Comparison of ENCODE assay signal across 14 mouse cellular contexts in genomic region chr6:126806783-126807182, GRCm38 (mm10). TPM values are rescaled to one million over a fixed set of nuclear protein-coding genes. Genes with fewer than 3 reads are reported as not detected.
DNase-seq lines count a peak whose midpoint lies in the region; ATAC-seq and TF ChIP-seq lines count a peak whose summit lies in the region.
"Had no signal": no experiment of that assay in that cellular context is flagged by ENCODE, and none has a peak within 500 bp of the region (broad histone marks: within the 10 kb centered on the region; RNA-seq: fewer than 3 reads in every experiment).

No protein-coding gene starts in this region.

- WGBS in hindbrain, embryonic 11.5 days: 86% methylated on average over 3 of the region's 3 CpGs
- 84% methylated on average over 3 of the region's 3 CpGs for WGBS in hindbrain, embryonic 13.5 days
- WGBS in midbrain, postnatal 0 days: 85% methylated on average over 3 of the region's 3 CpGs
- 87% methylated on average over 3 of the region's 3 CpGs for WGBS in midbrain, embryonic 13.5 days

- no peak overlapping the region for H3K9ac ChIP-seq in hindbrain, embryonic 11.5 days (ENCODE audit: low read depth, low read length)
- no peak overlapping the region for H3K9ac ChIP-seq in hindbrain, embryonic 13.5 days
- no peak overlapping the region for H3K9ac ChIP-seq in midbrain, postnatal 0 days (replicated peaks; ENCODE audit: low read length, poor library complexity, severe bottlenecking)
- no peak overlapping the region for H3K9ac ChIP-seq in midbrain, embryonic 13.5 days (replicated peaks)
- H3K9ac ChIP-seq: embryonic facial prominence, embryonic 15.5 days; heart, embryonic 13.5 days; lung, embryonic 15.5 days had no signal

- no peaks in the 10 kb centered on the region for H3K9me3 ChIP-seq in hindbrain, embryonic 11.5 days (ENCODE audit: control insufficient read depth, low read length)
- no peaks in the 10 kb centered on the region for H3K9me3 ChIP-seq in hindbrain, embryonic 13.5 days
- no peaks in the 10 kb centered on the region for H3K9me3 ChIP-seq in midbrain, postnatal 0 days (ENCODE audit: low read length)
- no peaks in the 10 kb centered on the region for H3K9me3 ChIP-seq in midbrain, embryonic 13.5 days
- H3K9me3 ChIP-seq: embryonic facial prominence, embryonic 15.5 days; lung, embryonic 15.5 days had no signal

- DNase-seq in hindbrain, embryonic 11.5 days (ENCODE audit: low spot score): peak; percentile 17
- no peak for DNase-seq in midbrain, postnatal 0 days (ENCODE audit: low spot score)
- peak; percentile 60 for DNase-seq in R1 (ENCODE audit: low read depth, low spot score)
- peak; percentile 32 for DNase-seq in thymus, postnatal 14 days
- DNase-seq in urinary bladder, postnatal 10 days (ENCODE audit: low spot score): no peak
- DNase-seq in cerebellum, adult 18-20 months: no peak
- DNase-seq: layer of hippocampus, postnatal 36 days had no signal

- no peaks in the 10 kb centered on the region for H3K27me3 ChIP-seq in hindbrain, embryonic 11.5 days (ENCODE audit: control insufficient read depth, insufficient read depth, low read length)
- no peaks in the 10 kb centered on the region for H3K27me3 ChIP-seq in hindbrain, embryonic 13.5 days
- H3K27me3 ChIP-seq in midbrain, postnatal 0 days (ENCODE audit: insufficient read depth, low read length): no peaks in the 10 kb centered on the region
- no peaks in the 10 kb centered on the region for H3K27me3 ChIP-seq in midbrain, embryonic 13.5 days
- H3K27me3 ChIP-seq: embryonic facial prominence, embryonic 15.5 days; heart, embryonic 13.5 days; lung, embryonic 15.5 days had no signal

- H3K27ac ChIP-seq in hindbrain, embryonic 11.5 days (ENCODE audit: low read depth, low read length): no peak overlapping the region
- no peak overlapping the region for H3K27ac ChIP-seq in hindbrain, embryonic 13.5 days
- H3K27ac ChIP-seq in midbrain, postnatal 0 days (ENCODE audit: low read depth, low read length): no peak overlapping the region
- no peak overlapping the region for H3K27ac ChIP-seq in midbrain, embryonic 13.5 days
- H3K27ac ChIP-seq: embryonic facial prominence, embryonic 15.5 days; heart, embryonic 13.5 days; lung, embryonic 15.5 days had no signal

- no peaks in the 10 kb centered on the region for H3K36me3 ChIP-seq in hindbrain, embryonic 11.5 days (ENCODE audit: control insufficient read depth, insufficient read depth, low read length)
- no peaks in the 10 kb centered on the region for H3K36me3 ChIP-seq in hindbrain, embryonic 13.5 days
- H3K36me3 ChIP-seq in midbrain, postnatal 0 days (ENCODE audit: insufficient read depth, low read length): no peaks in the 10 kb centered on the region
- no peaks in the 10 kb centered on the region for H3K36me3 ChIP-seq in midbrain, embryonic 13.5 days
- H3K36me3 ChIP-seq: embryonic facial prominence, embryonic 15.5 days; heart, embryonic 13.5 days; lung, embryonic 15.5 days had no signal

- H3K4me2 ChIP-seq in hindbrain, embryonic 11.5 days (replicated peaks; ENCODE audit: low read depth, low read length): no peak overlapping the region
- H3K4me2 ChIP-seq in hindbrain, embryonic 13.5 days: no peak overlapping the region
- H3K4me2 ChIP-seq in midbrain, postnatal 0 days (ENCODE audit: low read depth, low read length, poor library complexity, severe bottlenecking): no peak overlapping the region
- no peak overlapping the region for H3K4me2 ChIP-seq in midbrain, embryonic 13.5 days (replicated peaks)
- H3K4me2 ChIP-seq: embryonic facial prominence, embryonic 15.5 days; heart, embryonic 13.5 days; lung, embryonic 15.5 days had no signal

- no peak for ATAC-seq in hindbrain, embryonic 11.5 days (ENCODE audit: low FRiP score)
- no peak for ATAC-seq in hindbrain, embryonic 13.5 days (ENCODE audit: low FRiP score)
- no peak for ATAC-seq in midbrain, postnatal 0 days (ENCODE audit: low FRiP score)
- ATAC-seq in midbrain, embryonic 13.5 days: no peak
- ATAC-seq: inflammation-experienced regulatory T-cells, adult 6 months had no signal

- peak; percentile 48 for TF ChIP-seq CTCF in midbrain, postnatal 0 days (IDR thresholded peaks at IDR 0.05)

- no peaks in the 10 kb centered on the region for H3K4me1 ChIP-seq in hindbrain, embryonic 11.5 days (replicated peaks; ENCODE audit: control insufficient read depth, insufficient read depth, low read length)
- no peaks in the 10 kb centered on the region for H3K4me1 ChIP-seq in hindbrain, embryonic 13.5 days (replicated peaks)
- no peaks in the 10 kb centered on the region for H3K4me1 ChIP-seq in midbrain, postnatal 0 days (ENCODE audit: insufficient read depth, low read length)
- H3K4me1 ChIP-seq in midbrain, embryonic 13.5 days (replicated peaks): no peaks in the 10 kb centered on the region
- H3K4me1 ChIP-seq: embryonic facial prominence, embryonic 15.5 days; heart, embryonic 13.5 days; lung, embryonic 15.5 days had no signal

- H3K4me3 ChIP-seq in hindbrain, embryonic 11.5 days (ENCODE audit: low read depth, low read length): no peak overlapping the region
- no peak overlapping the region for H3K4me3 ChIP-seq in hindbrain, embryonic 13.5 days
- no peak overlapping the region for H3K4me3 ChIP-seq in midbrain, postnatal 0 days (ENCODE audit: low read depth, low read length)
- H3K4me3 ChIP-seq in midbrain, embryonic 13.5 days (replicated peaks): no peak overlapping the region
- H3K4me3 ChIP-seq: embryonic facial prominence, embryonic 15.5 days; heart, embryonic 13.5 days; lung, embryonic 15.5 days had no signal

RNA-seq across cellular contexts. Expression of gene Ndufa9, which starts 42.2 kb away (rescaled TPM):
- polyA plus RNA-seq in hindbrain, embryonic 11.5 days (2014; fragmentation: Nextera tagmentation; extraction: Ambion mirVana): 183 and 200 TPM in 2 replicates
- polyA plus RNA-seq in hindbrain, embryonic 13.5 days (2015; fragmentation: Nextera tagmentation; extraction: Ambion mirVana): 192 and 198 TPM in 2 replicates
- total RNA-seq in midbrain, postnatal 0 days (2014; rRNA removed): 100 and 114 TPM in 2 replicates
- 220 TPM in 2 replicates for polyA plus RNA-seq in midbrain, postnatal 0 days (2015; fragmentation: Nextera tagmentation; extraction: Ambion mirVana)
- 173 and 183 TPM in 2 replicates for polyA plus RNA-seq in midbrain, embryonic 13.5 days (2015; fragmentation: Nextera tagmentation; extraction: Ambion mirVana)

RNA-seq across cellular contexts. Expression of gene Akap3, which starts 46.1 kb away (rescaled TPM):
- polyA plus RNA-seq in hindbrain, embryonic 11.5 days (2014; fragmentation: Nextera tagmentation; extraction: Ambion mirVana): 0.09 and 0.13 TPM in 2 replicates
- polyA plus RNA-seq in hindbrain, embryonic 13.5 days (2015; fragmentation: Nextera tagmentation; extraction: Ambion mirVana): 0.09 and 0.17 TPM in 2 replicates
- 0.11 and 0.47 TPM in 2 replicates for total RNA-seq in midbrain, postnatal 0 days (2014; rRNA removed)
- polyA plus RNA-seq in midbrain, postnatal 0 days (2015; fragmentation: Nextera tagmentation; extraction: Ambion mirVana): 0.16 and 0.21 TPM in 2 replicates
- 0.07 and 0.18 TPM in 2 replicates for polyA plus RNA-seq in midbrain, embryonic 13.5 days (2015; fragmentation: Nextera tagmentation; extraction: Ambion mirVana)
- total RNA-seq: layer of hippocampus, postnatal 36 days had no signal
- polyA plus RNA-seq: heart, embryonic 13.5 days; inflammation-experienced regulatory T-cells, adult 6 months; lung, embryonic 15.5 days; stomach, embryonic 14.5 days had no signal

Comparison
In these comparisons a context has a peak if more than half of its experiments do, and no peak if none do; other contexts are left out.
1. DNase-seq: peak in hindbrain, embryonic 11.5 days (single experiment), R1 (single experiment) and thymus, postnatal 14 days (single experiment); none in midbrain, postnatal 0 days (single experiment), urinary bladder, postnatal 10 days (single experiment) and cerebellum, adult 18-20 months (0 of 2).